9 mouse cellular contexts compared by ENCODE assay signal in genomic region chr2:131954835-131955234, GRCm38 (mm10). TPM values are rescaled to one million over a fixed set of nuclear protein-coding genes. Genes with fewer than 3 reads are reported as not detected.
DNase-seq lines count a peak whose midpoint lies in the region; ATAC-seq and TF ChIP-seq lines count a peak whose summit lies in the region.
"Had no signal": no experiment of that assay in that cellular context is flagged by ENCODE, and none has a peak within 500 bp of the region (broad histone marks: within the 10 kb centered on the region; RNA-seq: fewer than 3 reads in every experiment).

No protein-coding gene starts in this region.

- peak; percentile 82 to 83 for DNase-seq in adrenal gland, adult (ENCODE audit: inconsistent age in 2 of 2, low spot score in 1 of 2)
- DNase-seq in adrenal gland, postnatal 4 days (ENCODE audit: low spot score in 2 of 2), result no peak
- DNase-seq in embryonic facial prominence, embryonic 10.5 days (ENCODE audit: low spot score), result no peak
- DNase-seq in heart, postnatal 36 days, result peak; percentile 21 to 28
- DNase-seq in stomach, postnatal 0 days (ENCODE audit: low spot score), result no peak
- DNase-seq in frontal cortex, postnatal 14 days (ENCODE audit: low spot score in 2 of 2), result no peak
- DNase-seq in urinary bladder, adult 2 months (ENCODE audit: low spot score), result no peak

- TF ChIP-seq EP300 in stomach, postnatal 0 days (optimal IDR thresholded peaks at IDR 0.05), result no peak

- H3K27ac ChIP-seq in embryonic facial prominence, embryonic 10.5 days (replicated peaks), result no peak overlapping the region
- no peak overlapping the region for H3K27ac ChIP-seq in liver, embryonic 16.5 days (ENCODE audit: low read length)
- no peak overlapping the region for H3K27ac ChIP-seq in stomach, postnatal 0 days (replicated peaks)

- ATAC-seq in liver, embryonic 16.5 days (ENCODE audit: low read depth), result no peak
- no peak for ATAC-seq in stomach, postnatal 0 days (ENCODE audit: low FRiP score, low TSS enrichment)

- H3K4me3 ChIP-seq in embryonic facial prominence, embryonic 10.5 days, result peak overlapping the region; percentile 52
- H3K4me3 ChIP-seq in liver, embryonic 16.5 days (ENCODE audit: low read depth, low read length), result peak overlapping the region; percentile 34
- H3K4me3 ChIP-seq in stomach, postnatal 0 days (ENCODE audit: low read depth, low read length), result peak overlapping the region; percentile 18; the same call in 1 of the 2 replicates

- no peak for TF ChIP-seq CTCF in stomach, postnatal 0 days (IDR thresholded peaks at IDR 0.05; ENCODE audit: low read depth)

- H3K9ac ChIP-seq in liver, embryonic 16.5 days (ENCODE audit: low read depth, low read length), result no peak overlapping the region
- no peak overlapping the region for H3K9ac ChIP-seq in stomach, postnatal 0 days (ENCODE audit: low read length)

- H3K36me3 ChIP-seq in embryonic facial prominence, embryonic 10.5 days (replicated peaks), result no peaks in the 10 kb centered on the region
- H3K36me3 ChIP-seq in liver, embryonic 16.5 days (ENCODE audit: control insufficient read depth, insufficient read depth), result no peaks in the 10 kb centered on the region
- H3K36me3 ChIP-seq in stomach, postnatal 0 days (ENCODE audit: control insufficient read depth, insufficient read depth, low read length), result no peaks in the 10 kb centered on the region

- no peaks in the 10 kb centered on the region for H3K9me3 ChIP-seq in embryonic facial prominence, embryonic 10.5 days
- no peaks in the 10 kb centered on the region for H3K9me3 ChIP-seq in liver, embryonic 16.5 days (replicated peaks; ENCODE audit: control insufficient read depth, low read length)
- no peaks in the 10 kb centered on the region for H3K9me3 ChIP-seq in stomach, postnatal 0 days (ENCODE audit: control insufficient read depth, low read length)

- H3K4me2 ChIP-seq in liver, embryonic 16.5 days (ENCODE audit: low read depth, low read length), result peak overlapping the region; percentile 58
- peak overlapping the region; percentile 44 for H3K4me2 ChIP-seq in stomach, postnatal 0 days (replicated peaks; ENCODE audit: low read depth)

- 64% methylated on average over 9 of the region's 9 CpGs for WGBS in embryonic facial prominence, embryonic 10.5 days
- 50% methylated on average over 9 of the region's 9 CpGs for whole genome bisulfite sequencing in liver, embryonic 16.5 days (ENCODE audit: insufficient replicate concordance)
- 44% methylated on average over 9 of the region's 9 CpGs for WGBS in stomach, postnatal 0 days

- peaks cover 60% of the 10 kb centered on the region for H3K27me3 ChIP-seq in embryonic facial prominence, embryonic 10.5 days (replicated peaks; ENCODE audit: low read depth, poor library complexity, severe bottlenecking)
- H3K27me3 ChIP-seq in liver, embryonic 16.5 days (ENCODE audit: control insufficient read depth, insufficient read depth, low read depth, low read length), result peaks cover 19% of the 10 kb centered on the region
- H3K27me3 ChIP-seq in stomach, postnatal 0 days (ENCODE audit: control insufficient read depth, insufficient read depth, low read length), result no peaks in the 10 kb centered on the region

- intact Hi-C loops in heart, postnatal 36 days (cut with DNase I), result no loop called here

- H3K4me1 ChIP-seq in embryonic facial prominence, embryonic 10.5 days, result peaks cover 27% of the 10 kb centered on the region
- H3K4me1 ChIP-seq in liver, embryonic 16.5 days (ENCODE audit: control insufficient read depth, low read depth, low read length), result peaks cover 4% of the 10 kb centered on the region; the same call in 1 of the 2 replicates
- H3K4me1 ChIP-seq in stomach, postnatal 0 days (replicated peaks; ENCODE audit: control insufficient read depth, insufficient read depth), result no peaks in the 10 kb centered on the region

RNA-seq across cellular contexts. Expression of gene Prnd, which starts 4.2 kb away (rescaled TPM):
- 1 to 10 TPM; 8.4 to 9.0 TPM for total RNA-seq in adrenal gland, postnatal 4 days (2021)
- polyA plus RNA-seq in embryonic facial prominence, embryonic 10.5 days (2016; fragmentation: Nextera tagmentation; extraction: Ambion mirVana), result 6.6 and 10.0 TPM in 2 replicates
- total RNA-seq in heart, postnatal 36 days (2021), result 1 to 10 TPM; 1.4 to 2.4 TPM
- 0.25 and 0.54 TPM in 2 replicates for polyA plus RNA-seq in liver, embryonic 16.5 days (2015; fragmentation: Nextera tagmentation; extraction: Ambion mirVana)
- polyA plus RNA-seq in stomach, postnatal 0 days (2015; fragmentation: Nextera tagmentation; extraction: Ambion mirVana), result 16.3 and 22.8 TPM in 2 replicates
- 0.90 and 1.2 TPM in 2 replicates for polyA plus RNA-seq in urinary bladder, adult 2 months (2012; rRNA removed)
- total RNA-seq: common myeloid progenitor, adult 5-6 weeks had no signal

RNA-seq across cellular contexts. Expression of gene Prn, which starts 45.1 kb away (rescaled TPM):
- total RNA-seq in adrenal gland, postnatal 4 days (2021), result not detected
- polyA plus RNA-seq in embryonic facial prominence, embryonic 10.5 days (2016; fragmentation: Nextera tagmentation; extraction: Ambion mirVana), result not detected in 2 replicates
- total RNA-seq in heart, postnatal 36 days (2021), result 1 to 10 TPM in 1 of 2 experiments, not detected in 1; 1.8 TPM
- polyA plus RNA-seq in liver, embryonic 16.5 days (2015; fragmentation: Nextera tagmentation; extraction: Ambion mirVana), result not detected in 2 replicates
- polyA plus RNA-seq in stomach, postnatal 0 days (2015; fragmentation: Nextera tagmentation; extraction: Ambion mirVana), result 0.17 TPM in 2 replicates
- 0.07 TPM in 1 of 2 replicates, not detected in the other for polyA plus RNA-seq in urinary bladder, adult 2 months (2012; rRNA removed)
- total RNA-seq: common myeloid progenitor, adult 5-6 weeks had no signal

RNA-seq across cellular contexts. Expression of gene Prnp, which starts 45.1 kb away (rescaled TPM):
- total RNA-seq in adrenal gland, postnatal 4 days (2021), result 10 to 100 TPM; 69.2 to 71.6 TPM
- polyA plus RNA-seq in embryonic facial prominence, embryonic 10.5 days (2016; fragmentation: Nextera tagmentation; extraction: Ambion mirVana), result 14.7 and 21.7 TPM in 2 replicates
- total RNA-seq in heart, postnatal 36 days (2021), result 100 to 1,000 TPM; 102 to 117 TPM
- 27.7 and 29.3 TPM in 2 replicates for polyA plus RNA-seq in liver, embryonic 16.5 days (2015; fragmentation: Nextera tagmentation; extraction: Ambion mirVana)
- 87.5 and 102 TPM in 2 replicates for polyA plus RNA-seq in stomach, postnatal 0 days (2015; fragmentation: Nextera tagmentation; extraction: Ambion mirVana)
- polyA plus RNA-seq in urinary bladder, adult 2 months (2012; rRNA removed), result 161 and 189 TPM in 2 replicates

Comparison
In these comparisons a context has a peak if more than half of its experiments do, and no peak if none do; other contexts are left out.
1. DNase-seq: peak in adrenal gland, adult (2 of 2) and heart, postnatal 36 days (2 of 2); none in adrenal gland, postnatal 4 days (0 of 2), embryonic facial prominence, embryonic 10.5 days (single experiment), stomach, postnatal 0 days (single experiment), frontal cortex, postnatal 14 days (0 of 2) and urinary bladder, adult 2 months (single experiment).
2. Peak in every context shown above with its lines, with median percentiles within 50 percentile points of each other: H3K4me3 ChIP-seq.